Mouse (Mus musculus): ENCODE measurements at regions not wholly inside any gene's neighbourhood (a gene's known extent, or its start where the extent isn't known, plus 50 kb on each side); places are given as distances from the start of the nearest gene placed in this dataset.

GRCm38 (mm10) chr3:133679891-133680290 lies 135.0 kb upstream of the Tet2 start:
- TF ChIP-seq CTCF (IDR thresholded peaks at IDR 0.05) = no peak
- TF ChIP-seq EP300 (IDR thresholded peaks at IDR 0.05) = no peak

GRCm38 (mm10) chr3:133680343-133680742 lies 135.4 kb upstream of the Tet2 start:
- H3K9me3 ChIP-seq (ENCODE audit: low read length) = no peaks in the 10 kb centered on the region
- no peak overlapping the region for H3K27ac ChIP-seq (ENCODE audit: low read length)
- H3K27me3 ChIP-seq (replicated peaks; ENCODE audit: insufficient read depth, low read length) = no peaks in the 10 kb centered on the region
- no peaks in the 10 kb centered on the region for H3K36me3 ChIP-seq (ENCODE audit: insufficient read depth, low read length)
- no peak overlapping the region for H3K4me2 ChIP-seq (replicated peaks; ENCODE audit: low read depth, low read length)
- no peak for DNase-seq (ENCODE audit: low spot score)
- no peak overlapping the region for H3K4me3 ChIP-seq (ENCODE audit: low read depth, low read length)
- H3K4me1 ChIP-seq (ENCODE audit: insufficient read depth, low read depth, low read length) = no peaks in the 10 kb centered on the region
- TF ChIP-seq EP300 (IDR thresholded peaks at IDR 0.05) (no peak), CTCF (IDR thresholded peaks at IDR 0.05) (no peak)
- no peak for ATAC-seq
- H3K9ac ChIP-seq (replicated peaks; ENCODE audit: low read depth) = no peak overlapping the region
- 36% methylated on average over 2 of the region's 2 CpGs for WGBS

More at GRCm38 (mm10) chr3:133679891-133680290, 135.0 kb upstream of the Tet2 start:
- H3K9ac ChIP-seq (replicated peaks; ENCODE audit: low read depth) = no peak overlapping the region
- no peaks in the 10 kb centered on the region for H3K36me3 ChIP-seq (ENCODE audit: insufficient read depth, low read length)
- no peak for ATAC-seq
- no peak for DNase-seq (ENCODE audit: low spot score)
- WGBS = 69% methylated on average over 1 of the region's 1 CpGs
- H3K9me3 ChIP-seq (ENCODE audit: low read length) = no peaks in the 10 kb centered on the region
- no peak overlapping the region for H3K27ac ChIP-seq (ENCODE audit: low read length)
- H3K4me3 ChIP-seq (ENCODE audit: low read depth, low read length) = no peak overlapping the region
- H3K4me2 ChIP-seq (replicated peaks; ENCODE audit: low read depth, low read length) = no peak overlapping the region
- no peaks in the 10 kb centered on the region for H3K27me3 ChIP-seq (replicated peaks; ENCODE audit: insufficient read depth, low read length)
- no peaks in the 10 kb centered on the region for H3K4me1 ChIP-seq (ENCODE audit: insufficient read depth, low read depth, low read length)

GRCm38 (mm10) chr3:133680805-133681204 lies 135.9 kb upstream of the Tet2 start:
- Histone ChIP-seq H3K4me2 (replicated peaks; ENCODE audit: low read depth, low read length) (no peak overlapping the region), H3K4me3 (ENCODE audit: low read depth, low read length) (no peak overlapping the region), H3K9me3 (ENCODE audit: low read length) (no peaks in the 10 kb centered on the region), H3K36me3 (ENCODE audit: insufficient read depth, low read length) (no peaks in the 10 kb centered on the region), H3K27me3 (replicated peaks; ENCODE audit: insufficient read depth, low read length) (no peaks in the 10 kb centered on the region), H3K9ac (replicated peaks; ENCODE audit: low read depth) (no peak overlapping the region), H3K4me1 (ENCODE audit: insufficient read depth, low read depth, low read length) (no peaks in the 10 kb centered on the region), H3K27ac (ENCODE audit: low read length) (no peak overlapping the region)
- TF ChIP-seq CTCF (IDR thresholded peaks at IDR 0.05) = no peak
- no peak for TF ChIP-seq EP300 (IDR thresholded peaks at IDR 0.05)
- 75% methylated on average over 3 of the region's 3 CpGs for WGBS
- DNase-seq (ENCODE audit: low spot score) (no peak), ATAC-seq (no peak)

GRCm38 (mm10) chr3:133684196-133684743 lies 139.3 kb upstream of the Tet2 start:
- WGBS = 92% methylated on average over 5 of the region's 5 CpGs
- no peak for DNase-seq (ENCODE audit: low spot score)
- Histone ChIP-seq H3K9me3 (ENCODE audit: low read length) (no peaks in the 10 kb centered on the region), H3K36me3 (ENCODE audit: insufficient read depth, low read length) (no peaks in the 10 kb centered on the region), H3K27me3 (replicated peaks; ENCODE audit: insufficient read depth, low read length) (no peaks in the 10 kb centered on the region), H3K27ac (ENCODE audit: low read length) (no peak overlapping the region), H3K4me3 (ENCODE audit: low read depth, low read length) (no peak overlapping the region), H3K9ac (replicated peaks; ENCODE audit: low read depth) (no peak overlapping the region), H3K4me2 (replicated peaks; ENCODE audit: low read depth, low read length) (no peak overlapping the region), H3K4me1 (ENCODE audit: insufficient read depth, low read depth, low read length) (no peaks in the 10 kb centered on the region)
- TF ChIP-seq EP300 (IDR thresholded peaks at IDR 0.05) (no peak), CTCF (IDR thresholded peaks at IDR 0.05) (no peak)
- no peak for ATAC-seq

- DNase-seq (ENCODE audit: low spot score) (no peak), ATAC-seq (no peak)
- TF ChIP-seq EP300 (IDR thresholded peaks at IDR 0.05) = no peak
- TF ChIP-seq CTCF (IDR thresholded peaks at IDR 0.05) = no peak
- WGBS = 86% methylated on average over 3 of the region's 3 CpGs
- Histone ChIP-seq H3K4me1 (ENCODE audit: insufficient read depth, low read depth, low read length) (no peaks in the 10 kb centered on the region), H3K36me3 (ENCODE audit: insufficient read depth, low read length) (no peaks in the 10 kb centered on the region), H3K9ac (replicated peaks; ENCODE audit: low read depth) (no peak overlapping the region), H3K9me3 (ENCODE audit: low read length) (no peaks in the 10 kb centered on the region), H3K27ac (ENCODE audit: low read length) (no peak overlapping the region), H3K4me3 (ENCODE audit: low read depth, low read length) (no peak overlapping the region), H3K4me2 (replicated peaks; ENCODE audit: low read depth, low read length) (no peak overlapping the region), H3K27me3 (replicated peaks; ENCODE audit: insufficient read depth, low read length) (no peaks in the 10 kb centered on the region)
Measured at GRCm38 (mm10) chr3:133684747-133685146, 139.8 kb upstream of the Tet2 start.

- no peak for DNase-seq (ENCODE audit: low spot score)
- WGBS = 36% methylated on average over 3 of the region's 3 CpGs
Measured at GRCm38 (mm10) chr3:133685393-133685792, 140.5 kb upstream of the Tet2 start.

GRCm38 (mm10) chr3:133694057-133694456 lies 149.1 kb upstream of the Tet2 start:
- Histone ChIP-seq H3K27me3 (replicated peaks; ENCODE audit: insufficient read depth, low read length) (no peaks in the 10 kb centered on the region), H3K4me3 (ENCODE audit: low read depth, low read length) (no peak overlapping the region), H3K4me2 (replicated peaks; ENCODE audit: low read depth, low read length) (no peak overlapping the region), H3K4me1 (ENCODE audit: insufficient read depth, low read depth, low read length) (no peaks in the 10 kb centered on the region), H3K9me3 (ENCODE audit: low read length) (no peaks in the 10 kb centered on the region), H3K9ac (replicated peaks; ENCODE audit: low read depth) (no peak overlapping the region), H3K27ac (ENCODE audit: low read length) (no peak overlapping the region), H3K36me3 (ENCODE audit: insufficient read depth, low read length) (no peaks in the 10 kb centered on the region)
- 23% methylated on average over 4 of the region's 4 CpGs for WGBS
- DNase-seq (ENCODE audit: low spot score) (no peak), ATAC-seq (no peak)
- TF ChIP-seq CTCF (IDR thresholded peaks at IDR 0.05) (no peak), EP300 (IDR thresholded peaks at IDR 0.05) (no peak)

More at GRCm38 (mm10) chr3:133685393-133685792, 140.5 kb upstream of the Tet2 start:
- Histone ChIP-seq H3K4me3 (ENCODE audit: low read depth, low read length) (no peak overlapping the region), H3K36me3 (ENCODE audit: insufficient read depth, low read length) (no peaks in the 10 kb centered on the region), H3K9ac (replicated peaks; ENCODE audit: low read depth) (no peak overlapping the region), H3K4me2 (replicated peaks; ENCODE audit: low read depth, low read length) (no peak overlapping the region), H3K27me3 (replicated peaks; ENCODE audit: insufficient read depth, low read length) (no peaks in the 10 kb centered on the region), H3K9me3 (ENCODE audit: low read length) (no peaks in the 10 kb centered on the region), H3K27ac (ENCODE audit: low read length) (no peak overlapping the region), H3K4me1 (ENCODE audit: insufficient read depth, low read depth, low read length) (no peaks in the 10 kb centered on the region)
- ATAC-seq = no peak
- TF ChIP-seq CTCF (IDR thresholded peaks at IDR 0.05) (no peak), EP300 (IDR thresholded peaks at IDR 0.05) (no peak)
